Mouse (Mus musculus) layer of hippocampus, postnatal 10 days (tissue): ENCODE measurements around the gene Tnr. TPM values are rescaled to one million over a fixed set of nuclear protein-coding genes. Genes with fewer than 3 reads are reported as not detected.

Source experiments
- DNase-seq, 2 experiments: peaks; one replicate each; pipeline ENCODE4 v3.0.0; 2021; ENCODE audit warnings: low spot score in 2 of 2
- total RNA-seq, 2 experiments: library from RNA; stranded (reverse); gene quantifications; 2 replicates each; pipeline ENCODE4 v1.2.3; 2021

Gene Tnr
- total RNA-seq, 2 experiments from 2014 or later, result 104 to 113 TPM

GRCm38 (mm10) chr1:159629119-159629518, 105.5 kb downstream of the Tnr start:
- DNase-seq, result no peak

GRCm38 (mm10) chr1:159629822-159630589, 106.4 kb downstream of the Tnr start:
- no peak for DNase-seq

GRCm38 (mm10) chr1:159632558-159632957, 109.0 kb downstream of the Tnr start:
- DNase-seq, result no peak

- no peak for DNase-seq
Observed at GRCm38 (mm10) chr1:159639408-159639807, 115.8 kb downstream of the Tnr start.

GRCm38 (mm10) chr1:159645719-159646118, 122.2 kb downstream of the Tnr start:
- DNase-seq, result no peak

- DNase-seq, result no peak
Observed at GRCm38 (mm10) chr1:159650486-159650885, 126.9 kb downstream of the Tnr start.

- DNase-seq, result no peak
Observed at GRCm38 (mm10) chr1:159655241-159655640, 131.7 kb downstream of the Tnr start.

GRCm38 (mm10) chr1:159657856-159658542, 134.4 kb downstream of the Tnr start:
- no peak for DNase-seq

GRCm38 (mm10) chr1:159660620-159661501, 137.3 kb downstream of the Tnr start:
- DNase-seq, result peak; percentile 40 to 65

- DNase-seq, result no peak
Observed at GRCm38 (mm10) chr1:159664496-159664895, 140.9 kb downstream of the Tnr start.

GRCm38 (mm10) chr1:159664945-159665344, 141.4 kb downstream of the Tnr start:
- DNase-seq, result no peak

GRCm38 (mm10) chr1:159670629-159671150, 147.1 kb downstream of the Tnr start:
- DNase-seq, result peak; percentile 66 to 75

GRCm38 (mm10) chr1:159671181-159671580, 147.6 kb downstream of the Tnr start:
- no peak for DNase-seq

GRCm38 (mm10) chr1:159674240-159674639, 150.7 kb downstream of the Tnr start:
- DNase-seq, result no peak

- no peak for DNase-seq
Observed at GRCm38 (mm10) chr1:159675472-159675871, 151.9 kb downstream of the Tnr start.

- no peak for DNase-seq
Observed at GRCm38 (mm10) chr1:159678221-159678935, 154.8 kb downstream of the Tnr start.

GRCm38 (mm10) chr1:159681252-159681651, 157.7 kb downstream of the Tnr start:
- no peak for DNase-seq

- DNase-seq, result peak; percentile 54 to 60
Observed at GRCm38 (mm10) chr1:159686476-159687231, 163.1 kb downstream of the Tnr start.

- DNase-seq, result peak; percentile 46 to 56
Observed at GRCm38 (mm10) chr1:159696717-159697116, 173.1 kb downstream of the Tnr start.

GRCm38 (mm10) chr1:159702038-159702437, 178.5 kb downstream of the Tnr start:
- DNase-seq, result no peak
